Mouse (Mus musculus) frontal cortex, postnatal 10 days (tissue): ENCODE results near the gene Tmem63c.
A peak's percentile ranks its signal among the peaks of the same experiment; 100 is the strongest.

ENCODE experiments used
- DNase-seq, 2 experiments: peaks; one replicate each; pipeline ENCODE4 v3.0.0; 2022; ENCODE audit warnings: low spot score in 2 of 2, mixed read lengths in 1 of 2

Tmem63c gene

DNA sequence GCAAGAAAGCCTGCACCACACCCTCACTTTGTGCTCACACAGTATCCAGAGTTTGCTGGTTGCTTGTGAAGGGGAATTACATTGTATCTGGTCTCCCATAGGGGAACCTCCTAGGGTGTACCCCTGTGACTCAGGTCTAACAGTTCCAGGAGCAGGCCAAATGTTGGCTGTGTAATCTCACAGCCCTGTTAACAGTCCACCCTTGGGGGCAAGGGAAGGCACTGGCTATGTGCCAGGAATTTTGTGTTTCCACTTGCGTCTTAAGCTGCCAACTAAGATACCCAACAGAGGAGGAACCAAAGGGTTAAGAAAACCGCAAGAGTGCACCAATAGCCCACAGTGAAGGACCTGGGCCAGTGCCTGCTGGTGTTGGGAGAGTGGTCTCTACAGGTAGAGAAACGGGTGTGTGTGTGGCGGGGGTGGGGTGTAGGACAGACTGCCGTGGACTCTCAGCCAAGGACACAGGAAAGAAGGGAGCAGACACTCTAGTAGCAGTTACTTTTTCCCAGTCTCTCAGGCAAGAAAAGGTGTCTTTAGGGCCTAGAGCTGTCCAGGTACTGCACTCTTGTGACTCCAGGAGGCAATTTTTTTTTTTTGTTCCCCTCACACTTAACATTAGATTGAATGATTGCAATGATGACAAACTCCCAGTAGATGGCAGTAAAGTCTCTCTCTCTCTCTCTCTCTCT, 20.8 kb upstream of the Tmem63c start:
- no peak for DNase-seq

- DNase-seq, result no peak
These were observed 20.3 kb upstream of the Tmem63c start for GRCm38 (mm10) chr12:87000840-87001176.

- no peak for DNase-seq
These were observed 18.9 kb upstream of the Tmem63c start for GRCm38 (mm10) chr12:87002209-87002608.

DNA sequence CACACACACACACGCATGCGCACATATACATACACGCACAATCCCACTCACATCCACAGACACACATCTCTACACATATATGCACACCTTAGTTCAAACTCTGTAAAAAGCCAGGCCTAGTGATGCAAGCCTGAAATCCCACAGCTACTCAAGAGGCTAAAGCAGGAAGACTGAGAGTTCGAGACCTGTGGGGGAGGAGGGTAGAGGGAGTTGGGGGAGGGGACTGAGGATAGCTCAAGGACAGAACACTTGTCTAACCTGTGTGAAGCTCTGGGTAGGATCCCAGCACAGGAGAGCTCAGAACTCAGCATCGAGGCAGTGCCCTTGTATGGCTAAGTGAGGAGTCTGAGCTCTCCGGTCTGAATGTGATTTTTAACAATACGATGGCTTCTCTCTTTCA, 18.3 kb upstream of the Tmem63c start:
- DNase-seq, result no peak

DNA sequence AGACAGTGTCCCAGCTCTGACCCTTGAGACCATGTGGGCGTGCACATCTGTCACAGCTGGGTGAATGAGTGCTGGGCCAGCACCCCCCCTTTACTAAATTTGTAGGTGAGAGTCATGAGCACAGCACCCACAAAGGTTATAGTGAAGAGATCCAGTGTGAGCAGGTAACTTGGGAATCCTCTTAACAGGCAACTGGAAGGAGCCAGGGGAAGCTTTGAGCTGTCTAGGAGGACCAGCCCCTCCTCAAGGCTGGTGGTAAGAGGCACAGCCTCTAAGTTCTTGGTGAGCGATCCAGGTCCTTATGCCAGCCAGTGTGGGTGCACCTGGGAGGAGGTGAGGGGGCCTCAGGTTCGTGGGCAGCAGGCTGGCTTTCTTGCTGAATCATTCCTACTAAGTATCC, 17.5 kb upstream of the Tmem63c start:
- DNase-seq, result no peak

DNA sequence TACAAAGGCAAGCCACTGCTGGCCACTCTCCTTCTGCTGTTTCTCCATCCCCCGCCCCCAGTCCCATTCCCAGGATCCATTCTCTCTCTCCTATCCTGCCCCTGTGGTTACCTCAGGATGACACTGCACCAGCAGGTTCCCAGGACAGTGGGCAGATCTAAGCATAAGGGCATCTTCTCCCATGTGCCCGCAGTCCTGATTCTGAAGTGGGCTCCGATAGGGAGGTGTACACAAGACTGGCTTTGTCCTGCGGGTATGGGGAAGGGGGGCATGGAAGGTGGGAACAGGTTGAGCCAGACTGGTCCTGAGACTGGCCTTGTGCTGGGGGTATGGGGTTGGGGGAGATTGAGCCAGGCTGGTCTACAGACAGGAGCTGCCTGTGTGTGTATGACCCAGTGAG, 16.5 kb upstream of the Tmem63c start:
- DNase-seq, result no peak

- DNase-seq, result no peak
These were observed 4.1 kb upstream of the Tmem63c start for GRCm38 (mm10) chr12:87017041-87017440.

- DNase-seq, result no peak
These were observed 2.4 kb upstream of the Tmem63c start for GRCm38 (mm10) chr12:87018756-87019155.

- DNase-seq, result no peak
These were observed 866 bp downstream of the Tmem63c start for GRCm38 (mm10) chr12:87022006-87022405.

- no peak for DNase-seq
These were observed 2.3 kb downstream of the Tmem63c start for GRCm38 (mm10) chr12:87023456-87023855.

GRCm38 (mm10) chr12:87026109-87026870, 5.2 kb downstream of the Tmem63c start:
- DNase-seq, result peak; percentile 31 to 48

DNA sequence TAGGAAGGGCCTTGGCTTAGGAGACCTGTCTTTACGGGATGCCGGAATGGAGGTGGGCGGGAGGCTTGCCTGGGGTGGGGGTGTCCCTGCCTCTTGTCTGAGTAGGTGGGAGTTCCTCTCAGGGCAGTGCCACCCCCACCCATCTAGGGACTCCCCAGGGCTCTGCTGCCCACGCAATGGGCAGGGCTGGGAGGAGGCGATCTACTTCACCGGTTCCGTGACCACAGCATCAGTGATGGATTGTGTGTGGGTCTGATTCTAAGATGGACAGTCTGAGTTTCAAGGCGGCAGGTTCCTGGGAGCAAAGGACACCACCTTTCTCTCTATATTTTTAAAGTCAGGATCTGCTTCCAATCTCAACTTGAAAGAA, 5.7 kb downstream of the Tmem63c start:
- no peak for DNase-seq

GRCm38 (mm10) chr12:87027391-87027790, 6.3 kb downstream of the Tmem63c start:
- DNase-seq, result no peak

DNA sequence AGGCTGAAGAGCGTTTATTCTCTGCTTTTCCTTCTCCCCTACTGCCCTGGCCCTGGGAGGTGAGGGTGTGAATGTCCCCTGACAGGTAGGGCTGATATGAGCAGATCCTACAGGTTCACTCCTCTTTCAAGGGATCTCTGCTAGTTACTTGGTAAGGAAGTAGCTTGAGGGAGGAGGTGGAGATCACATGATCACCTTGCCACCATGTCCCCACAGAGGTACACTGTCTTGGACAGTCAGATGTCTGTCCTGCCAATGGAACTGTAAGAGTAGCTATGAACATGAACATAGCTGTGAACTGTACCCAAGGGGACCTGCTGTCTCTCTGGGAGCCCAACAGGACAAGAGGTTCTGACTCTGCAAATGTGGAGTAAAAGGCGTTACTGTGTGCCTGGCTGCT, 6.9 kb downstream of the Tmem63c start:
- DNase-seq, result no peak

GRCm38 (mm10) chr12:87029251-87029976, 8.3 kb downstream of the Tmem63c start:
- no peak for DNase-seq

DNA sequence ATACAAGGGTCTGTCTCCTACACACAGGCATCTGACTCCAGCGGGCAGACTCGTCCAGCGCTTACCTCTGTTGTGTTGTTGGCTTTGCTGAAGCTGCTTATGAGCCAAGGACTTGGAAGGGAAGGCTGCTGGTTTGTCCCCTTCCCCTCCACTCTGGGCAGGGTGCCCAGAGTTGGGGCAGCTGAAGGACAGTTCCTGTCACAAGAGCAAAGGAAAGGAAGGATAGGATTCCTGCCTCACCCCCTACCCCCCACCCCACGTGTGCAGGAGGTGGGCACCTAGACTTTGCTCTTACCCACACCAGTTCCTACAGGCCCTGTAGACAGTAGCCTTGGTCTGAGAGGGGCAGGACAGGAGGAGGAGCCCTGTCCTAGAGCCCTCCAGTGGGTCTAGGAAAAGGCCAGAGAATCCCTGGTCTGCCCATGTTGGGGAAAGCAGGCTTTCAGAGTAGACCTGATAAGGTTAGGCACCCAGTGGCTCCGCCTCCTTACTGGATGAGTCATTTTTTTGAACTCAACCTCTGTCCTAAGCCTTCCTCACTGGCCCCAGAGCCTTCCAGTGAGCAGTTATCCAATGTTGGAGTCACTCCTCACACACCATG, 10.1 kb downstream of the Tmem63c start:
- DNase-seq, result no peak

GRCm38 (mm10) chr12:87036631-87037030, 15.5 kb downstream of the Tmem63c start:
- DNase-seq, result no peak

GRCm38 (mm10) chr12:87040166-87040565, 19.0 kb downstream of the Tmem63c start:
- DNase-seq, result no peak

GRCm38 (mm10) chr12:87040857-87041256, 19.7 kb downstream of the Tmem63c start:
- DNase-seq, result no peak

- DNase-seq, result no peak
These were observed 21.3 kb downstream of the Tmem63c start for GRCm38 (mm10) chr12:87042456-87042855.

DNA sequence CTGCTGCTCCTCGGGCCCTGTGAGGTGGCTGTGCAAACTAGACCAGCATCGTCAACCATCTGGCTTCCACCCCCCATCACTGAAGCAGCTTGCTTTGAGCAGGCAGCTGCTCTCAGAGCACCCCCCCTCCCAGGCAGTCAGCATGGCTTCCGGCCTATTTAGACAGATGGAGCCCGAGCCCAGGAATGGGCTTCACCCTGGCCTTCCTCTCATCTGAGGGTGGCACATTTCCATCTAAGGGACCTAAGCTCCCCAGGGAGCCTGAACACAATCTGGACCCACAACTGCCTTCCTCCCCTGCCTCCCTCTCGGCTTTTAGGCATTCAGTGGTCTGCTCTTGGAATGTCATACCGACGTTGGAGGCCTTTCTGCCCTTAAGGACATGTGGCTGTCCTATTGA, 22.1 kb downstream of the Tmem63c start:
- DNase-seq, result peak; percentile 43 to 48

DNA sequence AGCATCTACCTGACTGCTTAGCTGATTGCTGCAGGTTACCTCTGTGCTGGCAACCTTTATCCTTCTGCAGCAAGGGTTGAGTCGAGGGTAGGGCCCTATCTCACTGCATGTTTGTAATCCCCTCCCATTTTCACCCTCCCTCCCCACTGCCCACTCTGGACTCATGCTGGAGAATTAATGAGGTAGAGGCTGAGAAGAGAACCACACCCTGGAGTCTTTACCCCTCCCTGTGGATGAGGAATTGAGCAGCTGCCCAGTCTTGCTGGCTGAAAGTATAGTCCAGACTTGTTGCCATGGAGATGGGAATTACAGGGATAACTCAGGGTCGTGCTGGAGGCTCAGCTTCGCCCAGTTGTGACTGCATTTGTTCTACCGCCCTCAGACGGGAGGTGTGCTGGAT, 23.6 kb downstream of the Tmem63c start:
- peak in 1 of 2 experiments; percentile 52 for DNase-seq
